Mouse (Mus musculus) myocyte (in vitro differentiated cells): ENCODE results near the gene Sppl3. TPM values are rescaled to one million over a fixed set of nuclear protein-coding genes. Genes with fewer than 3 reads are reported as not detected.
A peak's percentile ranks its signal among the peaks of the same experiment; 100 is the strongest.

Source experiments
- H3K27me3 ChIP-seq: one replicate; pipeline ENCODE4 v1.6.1; 2011; ENCODE audit not compliant: control insufficient read depth, insufficient read depth, insufficient read length
- H3K36me3 ChIP-seq: one replicate; pipeline ENCODE4 v1.6.1; 2011; ENCODE audit not compliant: control insufficient read depth, insufficient read depth
- H3K4me2 ChIP-seq: one replicate; pipeline ENCODE4 v1.6.1; 2011; ENCODE audit warnings: low read depth, control low read depth
- H3K4me3 ChIP-seq: one replicate; pipeline ENCODE4 v1.5.1; 2011; ENCODE audit warnings: mild to moderate bottlenecking, control low read depth, moderate library complexity
- H3K79me2 ChIP-seq: one replicate; pipeline ENCODE4 v1.6.1; 2011; ENCODE audit not compliant: control insufficient read depth, insufficient read depth
- H3ac ChIP-seq: one replicate; pipeline ENCODE4 v1.6.1; 2011; ENCODE audit not compliant: control insufficient read depth, insufficient read length
- CEBPB ChIP-seq: IDR thresholded peaks from 2 replicates; pipeline ENCODE4 v1.6.1; 2011; ENCODE audit warnings: mild to moderate bottlenecking, moderate library complexity; ENCODE audit not compliant: poor library complexity, insufficient read depth, severe bottlenecking
- E2F4 ChIP-seq: IDR thresholded peaks from one replicate; pipeline ENCODE4 v1.6.1; 2011; ENCODE audit warnings: mild to moderate bottlenecking, control low read depth, moderate library complexity; ENCODE audit not compliant: insufficient read depth
- MAX ChIP-seq: IDR thresholded peaks from one replicate; pipeline ENCODE4 v1.6.1; 2011; ENCODE audit warnings: low read depth, mild to moderate bottlenecking, control low read depth
- MYOD1 ChIP-seq, 3 experiments: IDR thresholded peaks; one replicate each; pipeline ENCODE4 v1.6.1; 2011; ENCODE audit warnings: control low read depth in 2 of 3, low read depth in 2 of 3, mild to moderate bottlenecking in 2 of 3, moderate library complexity in 1 of 3; ENCODE audit not compliant: insufficient read length in 2 of 3, control insufficient read depth in 1 of 3
- MYOG ChIP-seq, 3 experiments: IDR thresholded peaks; one replicate each; pipeline ENCODE4 v1.6.1; 2011; ENCODE audit warnings: control low read depth in 2 of 3, low read depth in 2 of 3, mild to moderate bottlenecking in 2 of 3; ENCODE audit not compliant: insufficient read length in 2 of 3, control insufficient read depth in 1 of 3, insufficient read depth in 1 of 3
- POLR2A ChIP-seq: IDR thresholded peaks from one replicate; pipeline ENCODE4 v1.6.1; 2011; ENCODE audit warnings: low read depth, mild to moderate bottlenecking, control low read depth, moderate library complexity; ENCODE audit not compliant: insufficient read length
- POLR2AphosphoS2 ChIP-seq: IDR thresholded peaks from one replicate; pipeline ENCODE4 v1.6.1; 2011; ENCODE audit warnings: low read depth, control low read depth; ENCODE audit not compliant: insufficient read length
- REST ChIP-seq: IDR thresholded peaks from one replicate; pipeline ENCODE4 v1.6.1; 2011; ENCODE audit warnings: mild to moderate bottlenecking, control low read depth, moderate library complexity; ENCODE audit not compliant: insufficient read depth, insufficient read length
- SRF ChIP-seq: IDR thresholded peaks from one replicate; pipeline ENCODE4 v1.6.1; 2011; ENCODE audit warnings: low read depth; ENCODE audit not compliant: control insufficient read depth, insufficient read length
- TCF12 ChIP-seq: IDR thresholded peaks from one replicate; pipeline ENCODE4 v1.6.1; 2011; ENCODE audit warnings: mild to moderate bottlenecking, control low read depth; ENCODE audit not compliant: poor library complexity, insufficient read depth, severe bottlenecking
- TCF3 ChIP-seq: IDR thresholded peaks from one replicate; pipeline ENCODE4 v1.6.1; 2011; ENCODE audit warnings: low read depth, control low read depth; ENCODE audit not compliant: insufficient read length
- USF1 ChIP-seq: IDR thresholded peaks from one replicate; pipeline ENCODE4 v1.6.1; 2011; ENCODE audit warnings: low read depth, mild to moderate bottlenecking, control low read depth, moderate library complexity
- polyA plus RNA-seq: library from polyadenylated mRNA; unstranded; fragments of >200 nt; fragmentation: generic; extraction: Trizol; gene quantifications from one replicate; pipeline ENCODE4 v1.2.1, GENCODE M21; 2012; ENCODE audit warnings: missing spikeins

Gene Sppl3
- polyA plus RNA-seq, 1 experiment = 24.9 TPM

GRCm38 (mm10) chr5:115060067-115060695, 49.2 kb downstream of the Sppl3 start:
- peaks cover 65% of the 10 kb centered on the region for H3K79me2 ChIP-seq
- TF ChIP-seq MYOG (IDR thresholded peaks at IDR 0.05; ENCODE audit: control insufficient read depth in 1 of 3, insufficient read depth in 1 of 3, insufficient read length in 2 of 3, low read depth in 2 of 3) = peak in 2 of 3 experiments; percentile 35 to 74
- no peak for TF ChIP-seq MAX
- no peak for TF ChIP-seq TCF3
- TF ChIP-seq MYOD1 (IDR thresholded peaks at IDR 0.05; ENCODE audit: control insufficient read depth in 1 of 3, insufficient read length in 2 of 3, low read depth in 2 of 3) = peak in 2 of 3 experiments; percentile 15 to 60
- TF ChIP-seq TCF12 = peak; percentile 44
- no peak for TF ChIP-seq E2F4
- TF ChIP-seq USF1 = no peak
- H3K4me3 ChIP-seq = no peak overlapping the region
- H3K27me3 ChIP-seq = no peaks in the 10 kb centered on the region
- H3ac ChIP-seq = no peak overlapping the region
- no peaks in the 10 kb centered on the region for H3K36me3 ChIP-seq
- peak overlapping the region; percentile 14 for H3K4me2 ChIP-seq

DNA sequence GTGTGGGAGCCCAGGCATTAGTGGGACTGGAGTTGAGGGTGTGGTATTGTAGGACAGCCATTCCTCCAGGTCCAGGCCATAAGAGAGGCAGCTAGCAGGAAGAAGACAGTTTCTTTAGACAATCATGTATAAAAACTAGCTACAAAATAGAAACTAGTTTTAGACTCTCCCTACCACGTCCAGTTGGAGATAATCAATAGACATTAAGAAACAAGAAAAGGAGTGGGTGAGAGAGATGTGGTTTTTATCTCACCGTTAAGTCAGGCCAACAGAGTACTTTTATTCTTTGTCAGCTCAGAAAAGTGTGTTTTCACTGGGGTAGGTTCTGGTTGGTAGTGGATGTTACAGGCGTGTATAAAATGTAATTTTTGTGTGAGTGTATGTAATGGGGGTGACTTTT, 50.0 kb downstream of the Sppl3 start:
- Histone ChIP-seq H3K27me3 (no peaks in the 10 kb centered on the region), H3ac (no peak overlapping the region), H3K4me3 (no peak overlapping the region), H3K79me2 (peaks cover 65% of the 10 kb centered on the region), H3K36me3 (no peaks in the 10 kb centered on the region), H3K4me2 (no peak overlapping the region)
- no peak for TF ChIP-seq MAX
- no peak for TF ChIP-seq MYOG (IDR thresholded peaks at IDR 0.05; ENCODE audit: control insufficient read depth in 1 of 3, insufficient read depth in 1 of 3, insufficient read length in 2 of 3, low read depth in 2 of 3)
- TF ChIP-seq CEBPB = no peak
- no peak for TF ChIP-seq REST
- no peak for TF ChIP-seq SRF
- TF ChIP-seq TCF12 = no peak
- TF ChIP-seq POLR2A = no peak
- TF ChIP-seq MYOD1 (IDR thresholded peaks at IDR 0.05; ENCODE audit: control insufficient read depth in 1 of 3, insufficient read length in 2 of 3, low read depth in 2 of 3) = no peak
- no peak for TF ChIP-seq USF1
- no peak for TF ChIP-seq TCF3
- TF ChIP-seq E2F4 = no peak

GRCm38 (mm10) chr5:115062566-115062965, 51.6 kb downstream of the Sppl3 start:
- Histone ChIP-seq H3K4me2 (no peak overlapping the region), H3K4me3 (no peak overlapping the region), H3K79me2 (peaks cover 63% of the 10 kb centered on the region), H3ac (no peak overlapping the region), H3K27me3 (no peaks in the 10 kb centered on the region), H3K36me3 (no peaks in the 10 kb centered on the region)
- TF ChIP-seq E2F4 = no peak

GRCm38 (mm10) chr5:115063391-115063790, 52.5 kb downstream of the Sppl3 start:
- Histone ChIP-seq H3K36me3 (no peaks in the 10 kb centered on the region), H3ac (no peak overlapping the region), H3K79me2 (peaks cover 61% of the 10 kb centered on the region), H3K4me2 (peak overlapping the region; percentile 50), H3K27me3 (no peaks in the 10 kb centered on the region), H3K4me3 (no peak overlapping the region)
- TF ChIP-seq TCF3 = no peak
- TF ChIP-seq SRF = no peak
- TF ChIP-seq MYOG (IDR thresholded peaks at IDR 0.05; ENCODE audit: control insufficient read depth in 1 of 3, insufficient read depth in 1 of 3, insufficient read length in 2 of 3, low read depth in 2 of 3) = no peak
- TF ChIP-seq REST = no peak
- TF ChIP-seq POLR2AphosphoS2 = no peak
- no peak for TF ChIP-seq E2F4
- TF ChIP-seq TCF12 = no peak
- no peak for TF ChIP-seq POLR2A
- TF ChIP-seq CEBPB = no peak
- TF ChIP-seq MYOD1 (IDR thresholded peaks at IDR 0.05; ENCODE audit: control insufficient read depth in 1 of 3, insufficient read length in 2 of 3, low read depth in 2 of 3) = no peak
- no peak for TF ChIP-seq MAX
- TF ChIP-seq USF1 = no peak

DNA sequence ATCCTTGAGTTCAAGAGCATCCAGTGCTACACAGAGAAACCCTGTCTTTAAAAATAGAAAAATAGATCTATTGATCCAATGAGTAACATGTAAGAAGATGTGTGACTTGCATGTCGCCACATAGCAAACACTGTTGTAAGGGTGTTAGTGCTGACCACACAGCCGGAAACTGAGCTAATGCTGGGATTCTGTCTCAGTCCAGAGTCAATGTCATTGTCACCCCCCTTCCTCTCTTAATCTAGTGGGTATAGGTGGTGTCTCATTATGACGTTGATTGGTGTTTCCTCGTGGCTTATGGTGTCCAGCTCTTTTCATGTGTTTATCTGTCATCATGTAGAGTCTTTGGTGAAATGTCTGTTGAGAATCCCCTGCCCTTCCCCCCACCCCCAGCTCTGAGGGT, 55.3 kb downstream of the Sppl3 start:
- no peaks in the 10 kb centered on the region for H3K27me3 ChIP-seq

More for the DNA sequence above, 55.3 kb downstream of the Sppl3 start:
- Histone ChIP-seq H3K4me2 (no peak overlapping the region), H3K79me2 (peaks cover 61% of the 10 kb centered on the region), H3K36me3 (no peaks in the 10 kb centered on the region), H3ac (no peak overlapping the region), H3K4me3 (no peak overlapping the region)
- TF ChIP-seq POLR2A = no peak
- no peak for TF ChIP-seq TCF3
- TF ChIP-seq CEBPB = no peak
- no peak for TF ChIP-seq MAX
- no peak for TF ChIP-seq TCF12
- no peak for TF ChIP-seq REST
- no peak for TF ChIP-seq SRF
- no peak for TF ChIP-seq POLR2AphosphoS2
- TF ChIP-seq MYOD1 (IDR thresholded peaks at IDR 0.05; ENCODE audit: control insufficient read depth in 1 of 3, insufficient read length in 2 of 3, low read depth in 2 of 3) = no peak
- no peak for TF ChIP-seq E2F4
- no peak for TF ChIP-seq MYOG (IDR thresholded peaks at IDR 0.05; ENCODE audit: control insufficient read depth in 1 of 3, insufficient read depth in 1 of 3, insufficient read length in 2 of 3, low read depth in 2 of 3)
